Mouse (Mus musculus) thymus, adult 2 months (tissue): ENCODE data around the gene Acer1. TPM values are rescaled to one million over a fixed set of nuclear protein-coding genes. Genes with fewer than 3 reads are reported as not detected.

Source experiments
- DNase-seq: peaks from one replicate; pipeline ENCODE4 v3.0.0; 2021
- H3K27ac ChIP-seq: fragments of 200-500 bp; 2 replicates; pipeline ENCODE4 v1.5.1; 2012; ENCODE audit warnings: low read length, control low read depth; ENCODE audit not compliant: control insufficient read depth, insufficient read depth
- H3K27me3 ChIP-seq: fragments of 200-500 bp; 2 replicates; pipeline ENCODE4 v1.6.1; 2012; ENCODE audit warnings: mild to moderate bottlenecking, low read length, moderate library complexity, mixed read lengths; ENCODE audit not compliant: control insufficient read depth, insufficient read depth
- H3K36me3 ChIP-seq: fragments of 200-500 bp; 2 replicates; pipeline ENCODE4 v1.6.1; 2012; ENCODE audit warnings: mild to moderate bottlenecking, low read length, moderate library complexity; ENCODE audit not compliant: control insufficient read depth, insufficient read depth
- H3K4me1 ChIP-seq: fragments of 200-500 bp; replicated peaks from 2 replicates; pipeline ENCODE4 v1.6.1; 2012; ENCODE audit warnings: low read length; ENCODE audit not compliant: control insufficient read depth, insufficient read depth
- H3K4me3 ChIP-seq: fragments of 200-500 bp; 2 replicates; pipeline ENCODE4 v1.5.1; 2012; ENCODE audit warnings: mild to moderate bottlenecking, low read length, control low read depth, moderate library complexity; ENCODE audit not compliant: control insufficient read depth, insufficient read depth
- CTCF ChIP-seq: fragments of 200-500 bp; IDR thresholded peaks from 2 replicates; pipeline ENCODE4 v1.5.1; 2012; ENCODE audit warnings: mild to moderate bottlenecking, control low read depth, low read length, moderate library complexity, borderline replicate concordance; ENCODE audit not compliant: control insufficient read depth, poor library complexity, insufficient read depth; ENCODE audit errors: extremely low read depth
- POLR2A ChIP-seq: fragments of 200-500 bp; IDR thresholded peaks from 2 replicates; pipeline ENCODE4 v1.6.1; 2012; ENCODE audit warnings: mild to moderate bottlenecking, low read length, control low read depth, moderate library complexity; ENCODE audit not compliant: control insufficient read depth, poor library complexity, insufficient read depth; ENCODE audit errors: extremely low read depth
- WGBS: fragments of 180-500 bp; shearing (Covaris S2); methylation state at CpG from one replicate; pipeline ENCODE4 v1.1.7; 2018; 5-methylcytosine and 5-hydroxymethylcytosine counted together
- polyA plus RNA-seq: library from polyadenylated mRNA; depleted of rRNA; stranded (reverse); fragments of >200 nt; gene quantifications from 2 replicates; pipeline ENCODE4 v1.2.3, GENCODE M21; 2012

Gene Acer1
- polyA plus RNA-seq, 1 experiment: 0.32 TPM

- no peak within 1 kb of the TSS for H3K27ac ChIP-seq
- DNase-seq: no peak
- peaks cover 5% of the 10 kb centered on the region for H3K4me1 ChIP-seq
- peaks cover 25% of the 10 kb centered on the region for H3K36me3 ChIP-seq
- no peaks in the 10 kb centered on the region for H3K27me3 ChIP-seq
- TF ChIP-seq CTCF (no peak), POLR2A (no peak)
- H3K4me3 ChIP-seq: no peak within 1 kb of the TSS
- 93% methylated on average over 9 of the region's 9 CpGs for WGBS
These were observed 18.2 kb upstream of the Acer1 start, which contains the start of gene Pspn for GRCm38 (mm10) chr17:56999968-57000609. Gene Pspn, minus strand, starts transcription at chr17:57000018.

- TF ChIP-seq CTCF: no peak
- no peak for TF ChIP-seq POLR2A
- H3K27ac ChIP-seq: no peak overlapping the region
- DNase-seq: no peak
- WGBS: 96% methylated on average over 9 of the region's 9 CpGs
- peaks cover 5% of the 10 kb centered on the region for H3K4me1 ChIP-seq
- H3K4me3 ChIP-seq: no peak overlapping the region
- peaks cover 21% of the 10 kb centered on the region for H3K36me3 ChIP-seq
- no peaks in the 10 kb centered on the region for H3K27me3 ChIP-seq
These were observed 17.5 kb upstream of the Acer1 start for GRCm38 (mm10) chr17:56999414-56999813.

DNA sequence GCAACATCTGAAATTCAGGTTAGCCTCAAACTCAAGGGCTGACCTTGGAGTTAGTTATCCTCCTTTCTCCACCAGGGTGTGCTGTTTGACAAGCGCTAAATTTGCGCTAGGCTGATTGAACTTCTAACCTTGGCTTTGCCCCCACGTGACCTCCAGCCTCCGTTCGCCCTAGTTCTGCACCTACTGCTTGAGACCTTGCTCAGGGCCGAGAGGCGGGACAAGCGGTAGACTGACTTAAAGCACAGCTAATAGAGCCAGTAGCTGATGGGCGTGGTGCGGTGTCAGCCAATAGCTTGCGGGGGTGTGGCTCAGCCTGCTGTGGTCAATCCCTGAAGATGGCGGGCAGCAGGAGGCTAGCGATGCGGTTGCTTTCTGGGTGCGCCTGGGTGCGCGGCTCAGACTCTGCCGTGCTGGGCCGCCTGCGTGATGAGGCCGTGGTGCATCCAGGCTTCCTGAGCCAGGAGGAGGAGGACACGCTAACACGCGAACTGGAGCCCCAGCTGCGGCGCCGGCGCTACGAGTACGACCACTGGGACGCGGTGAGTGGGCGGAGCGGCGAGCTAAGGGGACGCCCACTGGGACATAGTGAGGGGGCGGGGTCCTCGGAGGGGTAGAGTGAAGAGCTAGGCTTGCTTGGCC, 15.2 kb upstream of the Acer1 start, which contains the start of gene Alkbh7:
Gene Alkbh7 (plus strand): TSS at position 311 of the 639 bp plus-strand sequence.
- WGBS: under 1% methylated on average over 38 of the region's 38 CpGs
- H3K27me3 ChIP-seq: no peaks in the 10 kb centered on the region
- peaks cover 5% of the 10 kb centered on the region for H3K4me1 ChIP-seq
- H3K36me3 ChIP-seq: peaks cover 15% of the 10 kb centered on the region; the same call in 1 of the 2 replicates
- DNase-seq: peak; percentile 94
- peak within 1 kb of the TSS; percentile 62 for H3K4me3 ChIP-seq
- H3K27ac ChIP-seq: no peak within 1 kb of the TSS
- TF ChIP-seq POLR2A (no peak), CTCF (0 out of 2 replicates have a peak, but pooled peaks have one; percentile 48)

DNA sequence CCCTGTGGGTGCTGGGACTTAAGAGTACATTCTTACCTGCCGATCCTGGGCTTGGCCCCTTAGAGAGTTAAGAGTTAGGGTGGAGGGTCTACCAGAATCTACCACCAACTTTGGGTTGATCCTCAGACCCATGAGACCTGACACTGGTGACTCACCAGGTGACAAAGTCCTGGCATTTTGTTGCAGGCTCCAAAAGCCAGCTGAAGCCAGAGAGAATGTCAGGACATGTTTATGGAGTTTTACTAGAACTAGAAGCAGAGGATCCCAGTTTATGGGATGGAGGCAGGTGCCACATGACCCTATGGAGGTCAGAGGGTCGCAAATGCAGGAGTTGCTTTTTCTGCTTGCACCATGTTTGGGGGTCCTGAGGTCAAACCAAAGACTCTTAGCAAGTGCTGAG, 14.6 kb upstream of the Acer1 start:
- H3K4me3 ChIP-seq: no peak overlapping the region
- H3K36me3 ChIP-seq: peaks cover 15% of the 10 kb centered on the region; the same call in 1 of the 2 replicates
- peaks cover 5% of the 10 kb centered on the region for H3K4me1 ChIP-seq
- no peak overlapping the region for H3K27ac ChIP-seq
- TF ChIP-seq POLR2A (no peak), CTCF (no peak)
- no peak for DNase-seq
- WGBS: 76% methylated on average over 2 of the region's 2 CpGs
- H3K27me3 ChIP-seq: no peaks in the 10 kb centered on the region

DNA sequence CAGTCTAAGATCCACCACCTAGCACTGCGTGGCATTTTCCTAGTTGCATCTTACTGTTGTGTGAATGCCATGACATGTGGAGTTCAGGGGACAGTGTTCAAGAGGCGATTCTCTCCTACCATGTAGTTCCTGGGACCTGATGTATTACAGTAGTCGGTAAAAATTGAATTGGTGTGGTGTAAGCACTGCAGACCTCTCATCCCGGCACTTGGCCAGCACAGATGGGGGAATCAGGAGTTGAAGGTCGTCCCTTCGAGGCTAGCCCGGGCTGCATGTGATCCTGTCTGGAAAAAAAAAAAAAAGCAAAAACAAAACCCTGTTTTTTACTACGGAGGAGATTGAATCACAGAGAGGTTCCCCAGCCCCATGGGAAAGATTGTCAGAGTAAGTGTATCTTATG, 13.1 kb upstream of the Acer1 start:
- peaks cover 15% of the 10 kb centered on the region; the same call in 1 of the 2 replicates for H3K36me3 ChIP-seq
- peaks cover 10% of the 10 kb centered on the region for H3K4me1 ChIP-seq
- WGBS: 93% methylated on average over 8 of the region's 8 CpGs
- no peak overlapping the region for H3K4me3 ChIP-seq
- H3K27me3 ChIP-seq: no peaks in the 10 kb centered on the region
- H3K27ac ChIP-seq: no peak overlapping the region
- no peak for DNase-seq
- no peak for TF ChIP-seq POLR2A
- no peak for TF ChIP-seq CTCF

GRCm38 (mm10) chr17:56990966-56991365, 9.0 kb upstream of the Acer1 start:
- 77% methylated on average over 2 of the region's 2 CpGs for WGBS
- H3K27me3 ChIP-seq: no peaks in the 10 kb centered on the region
- peaks cover 5% of the 10 kb centered on the region for H3K4me1 ChIP-seq
- peaks cover 12% of the 10 kb centered on the region; the same call in 1 of the 2 replicates for H3K36me3 ChIP-seq
- no peak overlapping the region for H3K27ac ChIP-seq
- no peak for TF ChIP-seq POLR2A
- TF ChIP-seq CTCF: no peak
- H3K4me3 ChIP-seq: peak overlapping the region; percentile 13
- DNase-seq: no peak
